Mouse (Mus musculus) hindbrain, embryonic 16.5 days (tissue): ENCODE data around the gene Cd276. TPM values are rescaled to one million over a fixed set of nuclear protein-coding genes. Genes with fewer than 3 reads are reported as not detected.
A peak's percentile ranks its signal among the peaks of the same experiment; 100 is the strongest.

Source experiments
- ATAC-seq: fragments of 200-750 bp; cut with Nextera tagmentation; 2 replicates; pipeline ENCODE4 v1.8.0; 2017; ENCODE audit warnings: moderate TSS enrichment, moderate library complexity
- H3K27ac ChIP-seq: fragments of 300-500 bp; sonication (generic); 2 replicates; pipeline ENCODE4 v1.5.1; 2014; ENCODE audit warnings: low read depth, mild to moderate bottlenecking, control low read depth, low read length, moderate library complexity
- H3K27me3 ChIP-seq: fragments of 300-500 bp; sonication (generic); replicated peaks from 2 replicates; pipeline ENCODE4 v1.6.1; 2014; ENCODE audit warnings: low read length; ENCODE audit not compliant: control insufficient read depth, insufficient read depth
- H3K36me3 ChIP-seq: fragments of 300-500 bp; sonication (generic); 2 replicates; pipeline ENCODE4 v1.6.1; 2014; ENCODE audit warnings: mild to moderate bottlenecking, low read length, moderate library complexity, mixed read lengths; ENCODE audit not compliant: control insufficient read depth, insufficient read depth
- H3K4me1 ChIP-seq: fragments of 300-500 bp; sonication (generic); 2 replicates; pipeline ENCODE4 v1.6.1; 2014; ENCODE audit warnings: low read depth, low read length; ENCODE audit not compliant: control insufficient read depth, insufficient read depth
- H3K4me2 ChIP-seq: fragments of 300-500 bp; sonication (generic); 2 replicates; pipeline ENCODE4 v1.6.1; 2014; ENCODE audit warnings: mild to moderate bottlenecking, low read length, control low read depth, moderate library complexity
- H3K4me3 ChIP-seq: fragments of 300-500 bp; sonication (generic); 2 replicates; pipeline ENCODE4 v1.5.1; 2014; ENCODE audit warnings: mild to moderate bottlenecking, low read length, control low read depth, moderate library complexity
- H3K9ac ChIP-seq: fragments of 300-500 bp; sonication (generic); 2 replicates; pipeline ENCODE4 v1.6.1; 2014; ENCODE audit warnings: low read depth, mild to moderate bottlenecking, control low read depth, low read length, moderate library complexity
- H3K9me3 ChIP-seq: fragments of 300-500 bp; sonication (generic); 2 replicates; pipeline ENCODE4 v1.6.1; 2014; ENCODE audit warnings: mild to moderate bottlenecking, low read length, moderate library complexity; ENCODE audit not compliant: control insufficient read depth
- WGBS: fragments of 180-500 bp; shearing (Covaris S2); extraction: QIAGEN DNeasy Blood & Tissue Kit; methylation state at CpG from one replicate; pipeline ENCODE4 v1.1.7; 2014; 5-methylcytosine and 5-hydroxymethylcytosine counted together
- polyA plus RNA-seq: library from polyadenylated mRNA; unstranded; fragments of >200 nt; fragmentation: Nextera tagmentation; extraction: Ambion mirVana; gene quantifications from 2 replicates; pipeline ENCODE4 v1.2.1, GENCODE M21; 2015

Gene Cd276
- polyA plus RNA-seq, 1 experiment from 2014 or later: 24.6 TPM

DNA sequence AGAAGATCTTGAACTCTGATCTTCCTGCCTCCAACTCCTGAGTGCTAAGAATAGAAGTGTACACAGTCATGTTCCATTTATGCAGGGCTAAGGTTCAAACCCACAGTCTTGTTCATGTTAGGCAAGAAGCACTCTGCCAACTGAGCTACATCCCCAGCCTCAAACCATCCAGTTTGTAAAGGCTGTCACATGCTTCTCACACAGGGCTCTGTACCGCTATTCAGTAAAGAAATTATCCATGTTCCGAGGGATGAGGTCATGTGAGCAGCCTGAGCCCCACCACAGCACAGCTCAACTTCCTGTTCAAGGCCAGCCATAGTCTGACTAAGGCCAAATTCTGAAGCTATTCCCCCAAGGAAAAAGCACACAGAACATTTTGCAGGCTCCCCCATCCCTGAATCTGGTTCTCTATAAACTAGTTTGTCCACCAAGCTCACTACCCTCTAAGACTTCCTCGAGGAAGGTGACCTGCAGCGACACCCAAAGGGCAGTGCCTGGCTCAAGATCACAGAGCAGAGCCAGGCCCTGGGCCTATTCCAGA lies 33.3 kb downstream of the Cd276 start:
- Histone ChIP-seq H3K36me3 (peaks cover 4% of the 10 kb centered on the region; the same call in 1 of the 2 replicates), H3K4me1 (no peaks in the 10 kb centered on the region), H3K4me3 (no peak overlapping the region), H3K4me2 (no peak overlapping the region), H3K9ac (no peak overlapping the region), H3K27me3 (no peaks in the 10 kb centered on the region), H3K9me3 (no peaks in the 10 kb centered on the region), H3K27ac (no peak overlapping the region)
- WGBS: 63% methylated on average over 4 of the region's 4 CpGs
- ATAC-seq: no peak

DNA sequence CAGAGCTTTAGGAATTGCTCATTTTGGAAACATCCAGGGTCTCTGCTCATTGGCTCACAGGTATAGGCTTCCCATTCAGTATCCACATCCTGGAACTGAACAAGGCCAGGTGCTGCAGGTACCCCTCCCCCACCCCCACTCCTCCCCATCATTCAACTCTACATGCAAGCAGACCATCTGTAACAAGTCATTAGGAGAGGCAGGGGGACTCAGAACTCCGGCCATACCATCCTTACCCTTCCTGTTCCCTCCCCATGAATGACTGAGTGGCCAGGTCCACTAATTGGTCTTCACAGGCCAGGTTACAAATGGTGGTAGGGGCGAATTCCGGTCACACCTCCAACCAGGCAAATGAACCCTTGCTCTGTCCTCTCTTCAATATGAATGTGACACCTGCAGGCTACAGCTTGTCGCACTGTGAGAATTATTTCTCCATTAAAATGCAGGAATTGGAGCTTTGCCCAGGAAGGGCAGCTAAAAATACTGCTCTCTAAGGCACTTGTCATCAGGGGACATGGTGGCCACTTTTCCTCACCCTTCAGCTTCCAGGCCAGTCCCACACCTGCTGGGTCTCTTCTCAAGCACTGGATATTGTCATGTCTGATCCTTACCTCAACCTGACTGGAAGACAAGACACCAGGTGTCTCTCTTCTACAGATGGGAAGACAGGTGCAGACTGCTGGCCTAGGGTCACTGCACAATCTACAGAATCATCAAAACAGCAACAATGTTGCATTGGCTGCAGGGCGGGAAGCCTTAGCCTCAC lies 34.2 kb downstream of the Cd276 start:
- no peaks in the 10 kb centered on the region for H3K4me1 ChIP-seq
- no peaks in the 10 kb centered on the region for H3K27me3 ChIP-seq
- H3K9me3 ChIP-seq: no peaks in the 10 kb centered on the region
- 0 out of 2 replicates have a peak, but pooled peaks cover 2% of the 10 kb centered on the region for H3K36me3 ChIP-seq
- 62% methylated on average over 5 of the region's 5 CpGs for WGBS
- ATAC-seq: no peak
- H3K4me2 ChIP-seq: no peak overlapping the region
- H3K9ac ChIP-seq: no peak overlapping the region
- H3K4me3 ChIP-seq: no peak overlapping the region
- no peak overlapping the region for H3K27ac ChIP-seq

DNA sequence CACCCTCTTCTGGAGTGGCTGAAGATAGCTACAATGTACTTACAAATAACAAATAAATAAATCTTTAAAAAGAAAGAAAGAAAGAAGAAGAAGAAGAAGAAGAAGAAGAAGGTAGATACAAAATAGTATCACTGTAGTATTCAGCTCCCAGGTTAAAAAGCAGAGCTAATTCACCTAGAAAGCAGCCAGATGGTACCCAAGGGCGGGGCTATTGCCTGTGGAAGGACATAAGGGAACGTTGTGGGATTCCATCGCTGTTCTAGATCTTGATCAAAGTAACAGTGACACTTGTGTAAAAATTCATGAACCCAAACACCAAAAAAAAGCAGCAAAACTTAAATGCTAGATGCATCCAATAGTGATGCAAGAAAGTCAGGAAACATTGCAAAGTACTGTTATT lies 35.3 kb downstream of the Cd276 start:
- no peak overlapping the region for H3K27ac ChIP-seq
- 0 out of 2 replicates have a peak, but pooled peaks cover 2% of the 10 kb centered on the region for H3K36me3 ChIP-seq
- H3K4me3 ChIP-seq: no peak overlapping the region
- H3K27me3 ChIP-seq: no peaks in the 10 kb centered on the region
- 81% methylated on average over 3 of the region's 3 CpGs for WGBS
- no peak overlapping the region for H3K9ac ChIP-seq
- no peaks in the 10 kb centered on the region for H3K4me1 ChIP-seq
- ATAC-seq: no peak
- H3K9me3 ChIP-seq: no peaks in the 10 kb centered on the region
- H3K4me2 ChIP-seq: no peak overlapping the region

DNA sequence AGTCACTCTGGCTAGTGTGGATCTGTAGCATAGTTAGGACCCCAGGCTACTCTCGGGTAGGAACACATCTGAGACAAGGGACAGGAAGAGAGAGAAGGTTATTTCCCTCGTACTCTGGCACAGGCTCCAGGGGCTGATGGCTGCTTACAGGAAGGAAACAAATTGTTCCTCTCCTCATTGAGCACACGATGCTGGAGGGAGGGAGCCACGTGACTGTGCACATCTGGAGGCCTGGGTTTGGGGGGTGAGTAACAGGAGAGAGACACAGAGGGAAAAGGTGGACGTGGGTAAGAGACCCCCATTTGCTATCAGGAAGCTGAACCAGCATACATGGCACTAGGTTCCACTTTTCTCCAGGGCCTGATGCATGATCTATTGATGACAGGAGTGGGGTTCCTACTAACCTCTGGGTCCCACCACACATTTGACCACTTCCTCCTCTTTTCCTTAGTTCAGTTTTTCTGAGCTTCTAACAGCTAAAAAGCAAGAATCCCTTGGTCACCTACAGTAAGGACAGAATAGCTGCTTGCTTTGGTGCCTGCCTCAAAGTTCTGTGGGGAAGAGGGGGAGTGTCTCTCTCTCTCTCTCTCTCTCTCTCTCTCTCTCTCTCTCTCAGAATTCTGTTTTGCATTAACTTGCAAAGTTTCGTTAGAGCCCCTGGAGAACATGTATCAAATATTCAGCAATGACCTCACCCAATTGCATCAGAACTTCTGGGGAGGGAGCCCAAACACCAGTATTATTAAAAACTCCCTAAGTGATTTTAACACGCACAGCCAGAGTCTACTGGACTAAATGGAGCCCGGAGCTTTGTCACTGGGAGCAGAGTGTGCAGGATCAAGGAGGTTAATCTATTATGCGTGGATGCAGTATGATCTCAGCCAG lies 37.1 kb downstream of the Cd276 start:
- no peaks in the 10 kb centered on the region for H3K9me3 ChIP-seq
- 42% methylated on average over 9 of the region's 9 CpGs for WGBS
- H3K4me1 ChIP-seq: no peaks in the 10 kb centered on the region
- no peak overlapping the region for H3K9ac ChIP-seq
- no peaks in the 10 kb centered on the region for H3K27me3 ChIP-seq
- no peaks in the 10 kb centered on the region for H3K36me3 ChIP-seq
- no peak overlapping the region for H3K4me3 ChIP-seq
- no peak for ATAC-seq
- no peak overlapping the region for H3K27ac ChIP-seq
- no peak overlapping the region for H3K4me2 ChIP-seq

DNA sequence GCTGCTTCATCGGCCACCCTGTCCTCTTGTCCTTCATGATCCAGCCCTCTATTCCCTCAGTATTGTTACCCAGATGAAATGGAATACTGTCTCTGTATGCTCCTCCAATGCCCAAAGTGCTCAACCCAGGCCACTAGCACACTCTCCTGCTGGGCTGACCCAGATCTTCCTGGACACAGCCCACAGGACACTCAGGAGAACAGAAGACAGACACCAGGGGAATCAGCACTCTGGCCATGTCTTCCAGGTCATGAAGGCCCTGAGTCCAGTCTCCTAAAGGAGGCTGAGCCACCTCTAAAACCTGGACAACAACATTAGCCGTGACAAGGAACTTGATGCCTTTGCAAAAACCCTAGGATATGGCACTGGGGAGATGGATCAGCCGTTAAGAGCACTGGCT lies 38.8 kb downstream of the Cd276 start:
- H3K27me3 ChIP-seq: no peaks in the 10 kb centered on the region
- no peak overlapping the region for H3K9ac ChIP-seq
- no peak overlapping the region for H3K4me2 ChIP-seq
- no peaks in the 10 kb centered on the region for H3K4me1 ChIP-seq
- H3K36me3 ChIP-seq: no peaks in the 10 kb centered on the region
- 78% methylated on average over 3 of the region's 3 CpGs for WGBS
- ATAC-seq: no peak
- H3K9me3 ChIP-seq: no peaks in the 10 kb centered on the region
- H3K27ac ChIP-seq: no peak overlapping the region
- H3K4me3 ChIP-seq: no peak overlapping the region

DNA sequence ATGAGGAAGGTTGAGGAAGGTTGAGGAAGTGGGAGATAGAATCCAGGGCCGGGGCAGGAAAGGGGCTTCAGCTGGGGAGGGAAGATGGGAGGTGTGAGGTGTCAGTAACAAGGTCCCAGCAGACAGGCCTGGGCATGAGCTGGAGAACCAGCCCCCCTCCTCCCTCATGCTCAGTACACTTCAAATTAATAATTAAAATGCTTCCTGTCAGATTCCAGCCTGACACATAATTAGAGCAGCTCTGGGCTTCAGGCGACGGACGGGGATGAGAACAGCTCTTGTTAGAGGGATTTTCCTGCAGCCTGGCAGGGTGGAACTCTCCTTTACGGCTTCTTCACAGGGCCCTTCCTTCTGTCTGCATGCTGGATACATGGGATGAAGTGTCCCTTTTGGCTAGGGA lies 41.5 kb downstream of the Cd276 start:
- Histone ChIP-seq H3K36me3 (no peaks in the 10 kb centered on the region), H3K9me3 (no peaks in the 10 kb centered on the region), H3K27me3 (no peaks in the 10 kb centered on the region), H3K9ac (no peak overlapping the region), H3K4me3 (no peak overlapping the region), H3K4me2 (no peak overlapping the region), H3K4me1 (no peaks in the 10 kb centered on the region), H3K27ac (peak overlapping the region; percentile 48; the same call in 1 of the 2 replicates)
- peak; percentile 65 for ATAC-seq
- WGBS: 27% methylated on average over 5 of the region's 5 CpGs

DNA sequence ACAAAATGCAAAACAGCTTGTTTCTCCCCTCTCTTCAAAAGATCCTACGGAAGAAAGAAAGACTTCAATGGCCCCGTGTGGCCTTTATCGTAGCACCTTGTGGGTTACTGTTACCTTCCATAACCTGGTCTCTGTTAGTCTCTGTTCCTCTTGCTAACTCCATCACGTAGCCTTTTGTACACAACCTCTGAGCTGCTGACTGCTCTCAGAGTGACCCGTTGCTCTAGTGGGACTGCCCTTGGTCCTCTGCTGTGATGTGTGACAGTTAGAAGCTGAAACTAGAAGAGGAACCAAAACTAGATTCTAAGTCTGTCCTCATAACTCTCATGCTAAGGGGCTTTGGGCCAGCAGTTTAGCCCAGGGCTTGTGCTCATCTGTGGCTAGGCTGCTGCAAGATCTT lies 44.8 kb downstream of the Cd276 start:
- Histone ChIP-seq H3K9me3 (no peaks in the 10 kb centered on the region), H3K27ac (no peak overlapping the region), H3K4me3 (no peak overlapping the region), H3K9ac (no peak overlapping the region), H3K27me3 (no peaks in the 10 kb centered on the region), H3K4me1 (no peaks in the 10 kb centered on the region), H3K4me2 (no peak overlapping the region), H3K36me3 (no peaks in the 10 kb centered on the region)
- no peak for ATAC-seq
- 88% methylated on average over 5 of the region's 5 CpGs for WGBS

DNA sequence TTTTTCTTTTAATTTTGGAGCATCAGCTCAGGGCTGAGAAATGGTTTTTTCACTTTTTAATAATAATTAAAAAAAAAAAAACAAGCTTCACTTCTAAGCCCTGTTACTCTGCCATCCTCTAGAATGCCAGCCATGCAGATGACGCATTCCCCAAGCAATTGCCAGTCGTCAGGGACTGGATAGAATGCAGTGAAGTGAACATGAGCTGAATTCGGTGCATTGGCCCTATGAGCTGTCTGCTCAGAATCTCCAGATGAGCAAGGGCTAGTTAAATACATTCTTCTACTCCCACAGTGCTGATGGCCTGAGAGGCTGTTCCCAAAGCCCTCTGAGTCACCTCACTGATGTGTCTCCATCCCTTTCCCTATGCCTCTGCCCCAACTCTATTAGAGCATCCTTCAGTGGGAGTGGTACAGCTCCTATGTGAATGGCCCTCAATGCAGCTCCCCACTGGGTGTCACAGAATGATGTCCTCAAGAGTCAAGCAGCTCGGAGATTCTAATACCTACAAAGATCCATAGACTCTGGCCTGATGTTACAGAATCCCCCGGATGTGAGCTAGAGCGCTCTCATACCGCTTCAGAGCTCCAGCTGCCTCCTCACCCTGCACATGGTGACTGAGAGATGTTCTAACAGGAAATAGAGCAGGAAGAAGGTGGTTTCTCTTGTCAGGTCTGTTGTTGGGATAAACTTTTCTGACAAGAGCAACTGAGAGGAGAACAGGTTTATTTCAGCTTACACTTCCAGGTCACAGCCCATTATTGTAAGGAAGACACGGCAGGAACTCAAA lies 47.8 kb downstream of the Cd276 start:
- 71% methylated on average over 8 of the region's 8 CpGs for WGBS
- no peak overlapping the region for H3K4me2 ChIP-seq
- no peaks in the 10 kb centered on the region for H3K27me3 ChIP-seq
- no peak overlapping the region for H3K4me3 ChIP-seq
- no peak for ATAC-seq
- no peaks in the 10 kb centered on the region for H3K9me3 ChIP-seq
- no peaks in the 10 kb centered on the region for H3K36me3 ChIP-seq
- no peak overlapping the region for H3K9ac ChIP-seq
- no peak overlapping the region for H3K27ac ChIP-seq
- no peaks in the 10 kb centered on the region for H3K4me1 ChIP-seq
